Mouse (Mus musculus) small intestine, adult 2 months (tissue): ENCODE measurements at regions not wholly inside any gene's neighbourhood (a gene's known extent, or its start where the extent isn't known, plus 50 kb on each side); places are given as distances from the start of the nearest gene placed in this dataset.

Source experiments
- CTCF ChIP-seq: fragments of 200-500 bp; IDR thresholded peaks from 2 replicates; pipeline ENCODE4 v1.5.1; 2012; ENCODE audit warnings: low read depth, mild to moderate bottlenecking, control low read depth, inconsistent platforms, low read length, moderate library complexity, mixed read lengths; ENCODE audit not compliant: insufficient replicate concordance, insufficient read length; ENCODE audit errors: extremely low read depth
- POLR2A ChIP-seq: fragments of 200-500 bp; IDR thresholded peaks from 2 replicates; pipeline ENCODE4 v1.6.1; 2012; ENCODE audit warnings: low read depth, mild to moderate bottlenecking, control low read depth, inconsistent platforms, low read length, moderate library complexity

- TF ChIP-seq CTCF (no peak), POLR2A (no peak)
Measured at GRCm38 (mm10) chr1:57034411-57034810, 56.0 kb upstream of the Satb2 start.
